Mouse (Mus musculus) forebrain, postnatal 0 days (tissue): Measurements from ENCODE around the gene Rest. TPM values are rescaled to one million over a fixed set of nuclear protein-coding genes. Genes with fewer than 3 reads are reported as not detected.

ENCODE experiments used
- ATAC-seq: fragments of 200-750 bp; cut with Nextera tagmentation; 2 replicates; pipeline ENCODE4 v1.8.0; 2017; ENCODE audit warnings: mild to moderate bottlenecking, moderate library complexity
- DNase-seq: peaks from one replicate; pipeline ENCODE4 v3.0.0-alpha.2; 2015
- H3K27ac ChIP-seq: fragments of 300-500 bp; sonication (generic); 2 replicates; pipeline ENCODE4 v1.5.1; 2014; ENCODE audit warnings: low read depth, mild to moderate bottlenecking, antibody characterized with exemption, low read length, moderate library complexity, mixed read lengths
- H3K27me3 ChIP-seq: fragments of 300-500 bp; sonication (generic); 2 replicates; pipeline ENCODE4 v1.6.1; 2014; ENCODE audit warnings: mild to moderate bottlenecking, low read length, mixed read lengths; ENCODE audit not compliant: insufficient read depth
- H3K36me3 ChIP-seq: fragments of 300-500 bp; sonication (generic); 2 replicates; pipeline ENCODE4 v1.6.1; 2014; ENCODE audit warnings: mild to moderate bottlenecking, moderate library complexity; ENCODE audit not compliant: insufficient read depth
- H3K4me1 ChIP-seq: fragments of 300-500 bp; sonication (generic); 2 replicates; pipeline ENCODE4 v1.6.1; 2014; ENCODE audit warnings: antibody characterized with exemption; ENCODE audit not compliant: insufficient read depth
- H3K4me2 ChIP-seq: fragments of 300-500 bp; sonication (generic); 2 replicates; pipeline ENCODE4 v1.6.1; 2014; ENCODE audit warnings: low read depth, mild to moderate bottlenecking, moderate library complexity
- H3K4me3 ChIP-seq: fragments of 300-500 bp; sonication (generic); 2 replicates; pipeline ENCODE4 v1.5.1; 2014; ENCODE audit warnings: low read depth, low read length, mixed read lengths
- H3K9ac ChIP-seq: fragments of 300-500 bp; sonication (generic); 2 replicates; pipeline ENCODE4 v1.6.1; 2014; ENCODE audit warnings: mild to moderate bottlenecking
- H3K9me3 ChIP-seq: fragments of 300-500 bp; sonication (generic); 2 replicates; pipeline ENCODE4 v1.6.1; 2016; ENCODE audit warnings: low read length
- CTCF ChIP-seq: sonication (generic); IDR thresholded peaks from 2 replicates; pipeline ENCODE4 v1.5.1; 2016; ENCODE audit warnings: antibody characterized with exemption, control low read depth, low read depth
- WGBS: fragments of 180-500 bp; shearing (Covaris S2); extraction: QIAGEN DNeasy Blood & Tissue Kit; methylation state at CpG from one replicate; pipeline ENCODE4 v1.1.7; 2014; 5-methylcytosine and 5-hydroxymethylcytosine counted together
- polyA plus RNA-seq: library from polyadenylated mRNA; unstranded; fragments of >200 nt; fragmentation: Nextera tagmentation; extraction: Ambion mirVana; gene quantifications from 2 replicates; pipeline ENCODE4 v1.2.1, GENCODE M21; 2015
- total RNA-seq: library from RNA; depleted of rRNA; stranded (reverse); fragments of >200 nt; gene quantifications from 2 replicates; pipeline ENCODE4 v1.2.3, GENCODE M21; 2014

The Rest gene
- total and polyA plus RNA-seq, 2 experiments from 2014 or later, result 3.1 to 8.3 TPM

GRCm38 (mm10) chr5:77286904-77287303 is 21.6 kb downstream of the Rest start:
- Histone ChIP-seq H3K4me3 (no peak overlapping the region), H3K4me2 (no peak overlapping the region), H3K27me3 (no peaks in the 10 kb centered on the region), H3K4me1 (no peaks in the 10 kb centered on the region), H3K27ac (no peak overlapping the region), H3K36me3 (peaks cover 35% of the 10 kb centered on the region), H3K9ac (no peak overlapping the region), H3K9me3 (no peaks in the 10 kb centered on the region)
- DNase-seq (no peak), ATAC-seq (no peak)
- no peak for TF ChIP-seq CTCF
- 58% methylated on average over 5 of the region's 5 CpGs for WGBS

GRCm38 (mm10) chr5:77287901-77288300 is 22.6 kb downstream of the Rest start:
- no peak overlapping the region for H3K27ac ChIP-seq
- no peaks in the 10 kb centered on the region for H3K27me3 ChIP-seq
- no peak overlapping the region for H3K4me2 ChIP-seq
- no peak overlapping the region for H3K9ac ChIP-seq
- 79% methylated on average over 6 of the region's 6 CpGs for WGBS
- no peaks in the 10 kb centered on the region for H3K9me3 ChIP-seq
- peaks cover 36% of the 10 kb centered on the region for H3K36me3 ChIP-seq
- TF ChIP-seq CTCF, result no peak
- no peak overlapping the region for H3K4me3 ChIP-seq
- DNase-seq (no peak), ATAC-seq (no peak)
- no peaks in the 10 kb centered on the region for H3K4me1 ChIP-seq

GRCm38 (mm10) chr5:77289686-77290085 is 24.4 kb downstream of the Rest start:
- Histone ChIP-seq H3K4me2 (no peak overlapping the region), H3K27me3 (no peaks in the 10 kb centered on the region), H3K36me3 (peaks cover 45% of the 10 kb centered on the region), H3K27ac (no peak overlapping the region), H3K9me3 (no peaks in the 10 kb centered on the region), H3K9ac (no peak overlapping the region), H3K4me1 (no peaks in the 10 kb centered on the region), H3K4me3 (no peak overlapping the region)
- ATAC-seq (no peak), DNase-seq (no peak)
- TF ChIP-seq CTCF, result no peak
- WGBS, result 91% methylated on average over 8 of the region's 8 CpGs

- H3K36me3 ChIP-seq, result peaks cover 52% of the 10 kb centered on the region
- no peak overlapping the region for H3K9ac ChIP-seq
These were observed 25.3 kb downstream of the Rest start for GRCm38 (mm10) chr5:77290606-77291005.

GRCm38 (mm10) chr5:77292803-77293522 is 27.7 kb downstream of the Rest start:
- H3K4me2 ChIP-seq, result no peak overlapping the region
- DNase-seq (no peak), ATAC-seq (no peak)
- no peaks in the 10 kb centered on the region for H3K9me3 ChIP-seq
- H3K4me1 ChIP-seq, result no peaks in the 10 kb centered on the region
- WGBS, result 88% methylated on average over 7 of the region's 7 CpGs
- peaks cover 72% of the 10 kb centered on the region for H3K36me3 ChIP-seq
- TF ChIP-seq CTCF, result no peak
- no peak overlapping the region for H3K4me3 ChIP-seq
- no peak overlapping the region for H3K9ac ChIP-seq
- H3K27ac ChIP-seq, result no peak overlapping the region
- H3K27me3 ChIP-seq, result no peaks in the 10 kb centered on the region

More at GRCm38 (mm10) chr5:77290606-77291005, 25.3 kb downstream of the Rest start:
- Histone ChIP-seq H3K4me2 (no peak overlapping the region), H3K4me1 (no peaks in the 10 kb centered on the region), H3K9me3 (no peaks in the 10 kb centered on the region), H3K27ac (no peak overlapping the region), H3K4me3 (no peak overlapping the region), H3K27me3 (no peaks in the 10 kb centered on the region)
- 95% methylated on average over 2 of the region's 2 CpGs for WGBS
- ATAC-seq (no peak), DNase-seq (no peak)
- no peak for TF ChIP-seq CTCF

- TF ChIP-seq CTCF, result no peak
- DNase-seq, result no peak
- no peaks in the 10 kb centered on the region for H3K4me1 ChIP-seq
- no peak overlapping the region for H3K9ac ChIP-seq
- peaks cover 63% of the 10 kb centered on the region for H3K36me3 ChIP-seq
- no peaks in the 10 kb centered on the region for H3K27me3 ChIP-seq
- 91% methylated on average over 2 of the region's 2 CpGs for WGBS
- ATAC-seq, result no peak
- no peak overlapping the region for H3K27ac ChIP-seq
- no peaks in the 10 kb centered on the region for H3K9me3 ChIP-seq
- H3K4me2 ChIP-seq, result no peak overlapping the region
- H3K4me3 ChIP-seq, result no peak overlapping the region
These were observed 34.2 kb downstream of the Rest start for GRCm38 (mm10) chr5:77299486-77299885.

GRCm38 (mm10) chr5:77301296-77301903 is 36.1 kb downstream of the Rest start:
- H3K4me1 ChIP-seq, result no peaks in the 10 kb centered on the region
- DNase-seq (no peak), ATAC-seq (no peak)
- no peak overlapping the region for H3K9ac ChIP-seq
- H3K4me2 ChIP-seq, result no peak overlapping the region
- H3K27me3 ChIP-seq, result no peaks in the 10 kb centered on the region
- H3K9me3 ChIP-seq, result no peaks in the 10 kb centered on the region
- WGBS, result 92% methylated on average over 6 of the region's 6 CpGs
- H3K4me3 ChIP-seq, result no peak overlapping the region
- peaks cover 56% of the 10 kb centered on the region for H3K36me3 ChIP-seq
- TF ChIP-seq CTCF, result no peak
- no peak overlapping the region for H3K27ac ChIP-seq
